Comparison of ENCODE assay signal across 17 mouse cellular contexts in genomic region chr15:96621686-96622085, GRCm38 (mm10).
"Had no signal": no experiment of that assay in that cellular context is flagged by ENCODE, and none has a peak within 500 bp of the region (broad histone marks: within the 10 kb centered on the region; RNA-seq: fewer than 3 reads in every experiment).

No protein-coding gene starts in this region.

- H3K27me3 ChIP-seq: limb, embryonic 12.5 days; liver, embryonic 12.5 days; lung, embryonic 15.5 days; megakaryocyte, embryonic 14.5 days; neural tube, embryonic 13.5 days; stomach, embryonic 15.5 days had no signal

- H3K27ac ChIP-seq: limb, embryonic 12.5 days; liver, embryonic 12.5 days; lung, embryonic 15.5 days; macrophage; neural tube, embryonic 13.5 days; stomach, embryonic 15.5 days had no signal

- H3K9me3 ChIP-seq: lung, embryonic 15.5 days; stomach, embryonic 15.5 days had no signal

- DNase-seq: kidney, adult 8-10 months; kidney, postnatal 25 days; layer of hippocampus, adult 9-11 months; layer of hippocampus, postnatal 36 days; lung, postnatal 14 days; retina, postnatal 1 day; right cerebral cortex, postnatal 4 days; thymus, postnatal 4 days had no signal

- H3K4me1 ChIP-seq: limb, embryonic 12.5 days; lung, embryonic 15.5 days; stomach, embryonic 15.5 days had no signal

- H3K9ac ChIP-seq: limb, embryonic 12.5 days; liver, embryonic 12.5 days; lung, embryonic 15.5 days; neural tube, embryonic 13.5 days; stomach, embryonic 15.5 days had no signal

- ATAC-seq: liver, embryonic 12.5 days; midbrain, embryonic 16.5 days had no signal

- H3K4me3 ChIP-seq: limb, embryonic 12.5 days; liver, embryonic 12.5 days; lung, embryonic 15.5 days; megakaryocyte, embryonic 14.5 days; neural tube, embryonic 13.5 days; stomach, embryonic 15.5 days had no signal

- H3K4me2 ChIP-seq: limb, embryonic 12.5 days; liver, embryonic 12.5 days; lung, embryonic 15.5 days; midbrain, embryonic 11.5 days; neural tube, embryonic 13.5 days; stomach, embryonic 15.5 days had no signal
